Mouse (Mus musculus) limb, embryonic 12.5 days (tissue): ENCODE measurements around the gene Nccrp1. TPM values are rescaled to one million over a fixed set of nuclear protein-coding genes. Genes with fewer than 3 reads are reported as not detected.
"Not testable (repeated sequence)": the region's sequence is repeated elsewhere in the genome, so short reads cannot be mapped to it uniquely, and the experiment has no call there.

Source experiments
- ATAC-seq: fragments of 200-750 bp; cut with Nextera tagmentation; 2 replicates; pipeline ENCODE4 v1.8.0; 2017; ENCODE audit warnings: low read depth, moderate TSS enrichment; ENCODE audit not compliant: insufficient number of reproducible peaks, insufficient read depth, low FRiP score, low TSS enrichment
- H3K27ac ChIP-seq: fragments of 300-500 bp; sonication (generic); 2 replicates; pipeline ENCODE4 v1.5.1; 2016; ENCODE audit warnings: mild to moderate bottlenecking, moderate library complexity
- H3K27me3 ChIP-seq: fragments of 300-500 bp; sonication (generic); 2 replicates; pipeline ENCODE4 v1.6.1; 2016; ENCODE audit warnings: mild to moderate bottlenecking, moderate library complexity
- H3K36me3 ChIP-seq: fragments of 300-500 bp; sonication (generic); 2 replicates; pipeline ENCODE4 v1.6.1; 2016; ENCODE audit warnings: mild to moderate bottlenecking, moderate library complexity
- H3K4me1 ChIP-seq: fragments of 300-500 bp; sonication (generic); replicated peaks from 2 replicates; pipeline ENCODE4 v1.6.1; 2016
- H3K4me2 ChIP-seq: fragments of 300-500 bp; sonication (generic); 2 replicates; pipeline ENCODE4 v1.6.1; 2016; ENCODE audit warnings: mild to moderate bottlenecking, moderate library complexity
- H3K4me3 ChIP-seq: fragments of 300-500 bp; sonication (generic); replicated peaks from 2 replicates; pipeline ENCODE4 v1.5.1; 2016; ENCODE audit warnings: mild to moderate bottlenecking
- H3K9ac ChIP-seq: fragments of 300-500 bp; sonication (generic); replicated peaks from 2 replicates; pipeline ENCODE4 v1.6.1; 2016; ENCODE audit warnings: mild to moderate bottlenecking, moderate library complexity
- H3K9me3 ChIP-seq: fragments of 300-500 bp; sonication (generic); 2 replicates; pipeline ENCODE4 v1.6.1; 2016; ENCODE audit warnings: mild to moderate bottlenecking, moderate library complexity
- WGBS: fragments of 180-500 bp; shearing (Covaris S2); methylation state at CpG from one replicate; pipeline ENCODE4 v1.1.7; 2016; 5-methylcytosine and 5-hydroxymethylcytosine counted together
- polyA plus RNA-seq: library from polyadenylated mRNA; unstranded; fragments of >200 nt; fragmentation: Nextera tagmentation; extraction: Ambion mirVana; gene quantifications from 2 replicates; pipeline ENCODE4 v1.2.1, GENCODE M21; 2016

The Nccrp1 gene
- polyA plus RNA-seq, 1 experiment from 2014 or later = not detected

DNA sequence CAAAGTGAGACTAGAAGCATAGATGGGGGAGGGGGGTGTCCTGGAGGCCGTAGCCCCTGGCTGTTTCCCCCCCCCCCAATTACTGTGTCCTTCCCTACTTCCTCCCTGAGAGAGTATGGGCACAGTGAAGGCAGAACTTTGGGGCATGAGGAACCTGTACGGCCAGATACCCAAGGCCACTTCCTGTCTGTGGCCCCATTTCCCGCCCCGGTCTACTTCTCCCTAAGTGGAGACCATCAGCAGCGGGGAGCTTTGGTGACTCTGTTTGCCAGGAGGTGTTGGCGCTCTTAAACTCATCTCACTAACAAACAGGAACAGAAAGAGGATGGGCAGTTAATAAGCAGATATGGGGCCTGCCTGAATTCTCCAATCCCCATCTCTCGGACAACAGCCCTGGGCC lies 574 bp upstream of the Nccrp1 start:
- Histone ChIP-seq H3K4me1 (peaks cover 17% of the 10 kb centered on the region), H3K4me2 (no peak overlapping the region), H3K27me3 (peaks cover 53% of the 10 kb centered on the region), H3K9ac (no peak overlapping the region), H3K4me3 (no peak overlapping the region), H3K36me3 (no peaks in the 10 kb centered on the region), H3K27ac (no peak overlapping the region), H3K9me3 (peaks cover 5% of the 10 kb centered on the region; the same call in 1 of the 2 replicates)
- 70% methylated on average over 6 of the region's 7 CpGs for WGBS
- no peak for ATAC-seq

DNA sequence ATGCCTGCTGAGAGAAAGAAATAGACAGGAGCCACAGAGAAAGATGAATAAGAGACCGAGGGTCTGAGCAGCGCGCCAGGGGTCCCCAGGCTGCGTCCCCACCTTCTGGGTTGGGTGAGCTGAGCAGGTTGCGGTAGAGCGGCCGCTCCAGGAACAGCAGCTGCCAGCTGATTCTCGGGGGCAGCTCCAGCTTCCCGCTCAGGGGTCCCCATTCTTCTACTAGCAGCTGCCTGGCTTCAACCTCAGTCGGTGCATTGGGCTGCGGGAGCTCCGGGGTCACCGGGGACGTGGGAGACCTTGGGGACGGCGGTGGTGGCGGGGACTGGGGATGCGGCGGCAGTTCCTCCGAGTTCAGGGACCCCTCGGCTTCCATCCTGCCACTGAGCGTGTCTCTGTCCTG lies 405 bp downstream of the Nccrp1 start:
- H3K9me3 ChIP-seq = 0 out of 2 replicates have a peak, but pooled peaks cover 3% of the 10 kb centered on the region
- under 1% methylated on average over 22 of the region's 22 CpGs for WGBS
- 0 out of 2 replicates have a peak overlapping the region, but pooled peaks have one; percentile 34 for H3K9ac ChIP-seq
- peak overlapping the region; percentile 30 for H3K4me3 ChIP-seq
- H3K4me2 ChIP-seq = peak overlapping the region; percentile 57
- peaks cover 53% of the 10 kb centered on the region for H3K27me3 ChIP-seq
- H3K36me3 ChIP-seq = no peaks in the 10 kb centered on the region
- peaks cover 17% of the 10 kb centered on the region for H3K4me1 ChIP-seq
- no peak for ATAC-seq
- H3K27ac ChIP-seq = no peak overlapping the region

DNA sequence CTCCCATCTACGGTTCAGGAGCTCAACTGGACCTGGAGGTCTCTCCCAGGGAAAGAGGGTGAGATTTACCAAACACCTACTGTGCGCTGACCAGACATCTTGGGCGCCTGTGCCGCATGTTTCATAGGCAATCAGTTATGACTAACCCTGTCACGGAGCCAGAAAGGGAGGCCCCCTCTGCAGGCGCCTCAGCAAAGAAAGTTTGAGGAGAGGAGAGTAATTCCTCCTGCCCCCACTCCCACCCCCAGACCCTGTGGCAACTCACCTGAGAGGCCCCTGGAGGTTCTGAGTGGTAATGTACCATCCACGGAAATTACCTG lies 1.2 kb downstream of the Nccrp1 start:
- no peak for ATAC-seq
- Histone ChIP-seq H3K4me3 (no peak overlapping the region), H3K9me3 (0 out of 2 replicates have a peak, but pooled peaks cover 3% of the 10 kb centered on the region), H3K4me2 (no peak overlapping the region), H3K27ac (no peak overlapping the region), H3K27me3 (peaks cover 53% of the 10 kb centered on the region), H3K4me1 (peaks cover 17% of the 10 kb centered on the region), H3K36me3 (no peaks in the 10 kb centered on the region), H3K9ac (no peak overlapping the region)
- 45% methylated on average over 7 of the region's 7 CpGs for WGBS

DNA sequence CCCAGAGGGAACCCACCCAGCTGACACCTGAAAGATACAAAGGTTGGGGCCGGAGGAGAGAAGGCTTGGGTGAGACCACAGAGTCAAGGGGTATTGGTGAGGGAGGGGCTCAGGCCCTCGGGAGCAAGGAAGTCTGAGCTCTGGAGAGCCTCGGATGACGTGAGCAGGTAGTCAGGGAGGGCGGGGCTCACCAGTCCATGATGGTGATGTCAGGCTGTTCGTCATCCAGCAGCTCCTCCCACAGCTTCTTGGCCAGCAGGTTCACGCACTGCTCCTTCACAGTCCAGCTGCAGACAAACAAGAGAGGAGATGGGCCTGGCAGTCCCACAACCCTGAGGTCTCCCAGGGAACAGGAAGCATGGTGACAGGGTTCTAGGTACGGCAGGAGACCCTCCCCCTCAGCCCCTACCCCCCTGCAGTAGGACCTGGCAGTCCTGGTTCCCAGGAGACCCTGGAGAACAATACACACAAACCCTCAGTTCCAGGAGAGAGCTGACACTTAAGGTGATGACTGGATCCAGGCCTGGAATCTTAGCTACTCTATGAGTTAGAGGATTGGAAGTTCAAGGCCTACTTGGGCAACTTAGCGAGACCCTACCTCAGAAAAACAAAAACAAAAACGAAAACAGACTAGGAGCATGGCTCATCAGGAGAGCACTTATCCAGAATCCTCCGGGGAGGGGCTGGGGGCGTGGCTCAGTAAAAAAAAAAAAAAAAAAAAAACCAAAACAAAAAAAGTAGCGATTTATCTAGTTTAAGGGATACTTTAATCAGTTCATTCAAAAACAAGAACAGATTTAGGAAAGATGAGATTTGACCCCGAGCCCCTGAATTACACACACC lies 1.8 kb downstream of the Nccrp1 start:
- Histone ChIP-seq H3K27ac (no peak overlapping the region), H3K4me3 (no peak overlapping the region), H3K4me1 (peaks cover 17% of the 10 kb centered on the region), H3K9me3 (0 out of 2 replicates have a peak, but pooled peaks cover 3% of the 10 kb centered on the region), H3K27me3 (peaks cover 53% of the 10 kb centered on the region), H3K36me3 (no peaks in the 10 kb centered on the region), H3K4me2 (no peak overlapping the region), H3K9ac (no peak overlapping the region)
- 23% methylated on average over 14 of the region's 14 CpGs for WGBS
- ATAC-seq = 0 out of 2 replicates have a peak, but pooled peaks have one; percentile 28

DNA sequence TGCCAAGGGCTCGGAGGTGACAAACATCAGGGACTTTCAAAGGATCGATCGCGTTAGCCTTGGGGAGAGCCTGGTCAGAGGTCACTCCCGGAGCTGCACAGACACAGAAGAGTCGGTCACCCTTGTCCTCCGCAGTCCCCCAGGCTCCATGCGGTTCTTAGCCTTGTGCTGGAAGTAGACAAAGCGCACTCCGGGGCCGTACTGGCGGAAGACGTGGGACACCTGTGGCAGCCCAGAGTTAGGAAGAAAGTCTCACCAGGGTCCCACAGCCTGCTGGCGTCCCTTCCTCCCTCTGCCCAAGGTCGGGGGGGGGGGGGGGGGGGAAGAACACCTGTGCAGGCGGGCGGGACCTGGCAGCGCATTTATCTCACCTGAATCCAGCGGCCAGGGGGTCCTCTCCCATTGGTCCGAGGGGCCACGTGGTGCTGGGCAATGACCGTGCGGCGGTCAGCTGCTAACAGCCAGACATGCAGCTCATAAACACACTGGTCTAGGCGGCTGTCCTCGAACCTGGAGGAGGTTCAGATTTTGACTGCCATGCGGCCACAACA lies 2.9 kb downstream of the Nccrp1 start:
- H3K9ac ChIP-seq = peak overlapping the region; percentile 37; the same call in 1 of the 2 replicates
- no peak overlapping the region for H3K27ac ChIP-seq
- no peaks in the 10 kb centered on the region for H3K36me3 ChIP-seq
- 9% methylated on average over 24 of the region's 27 CpGs for WGBS
- H3K4me2 ChIP-seq = peak overlapping the region; percentile 49
- peaks cover 53% of the 10 kb centered on the region for H3K27me3 ChIP-seq
- 0 out of 2 replicates have a peak, but pooled peaks cover under 1% of the 10 kb centered on the region for H3K9me3 ChIP-seq
- H3K4me1 ChIP-seq = peaks cover 17% of the 10 kb centered on the region
- H3K4me3 ChIP-seq = peak overlapping the region; percentile 24
- no peak for ATAC-seq

DNA sequence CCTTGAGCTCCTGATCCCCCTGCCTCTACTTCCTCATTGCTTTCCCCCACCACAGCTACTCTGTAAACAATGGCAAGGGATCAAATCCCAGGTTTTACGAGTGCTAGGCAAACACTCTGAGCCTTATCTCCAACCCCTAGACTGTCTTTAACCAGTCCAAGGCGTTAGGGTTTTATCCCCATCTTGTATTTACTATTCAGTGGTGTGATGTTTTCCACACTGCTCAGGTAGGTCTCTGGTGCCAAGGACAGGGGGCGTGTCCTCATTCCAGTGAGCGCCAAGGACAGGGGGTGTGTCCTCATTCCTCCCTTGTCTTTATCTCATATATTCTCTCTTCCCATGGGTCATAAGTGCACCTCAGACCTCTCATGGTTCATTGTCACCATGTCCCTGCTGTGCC lies 6.5 kb downstream of the Nccrp1 start, which contains the start of gene Sycn:
TSS of gene Sycn (plus strand) at position 360 of the 400 bp plus-strand sequence.
- H3K4me2 ChIP-seq = no peak within 1 kb of the TSS
- peaks cover 7% of the 10 kb centered on the region; the same call in 1 of the 2 replicates for H3K4me1 ChIP-seq
- H3K27me3 ChIP-seq = peaks cover 23% of the 10 kb centered on the region
- H3K4me3 ChIP-seq = no peak within 1 kb of the TSS
- H3K36me3 ChIP-seq = no peaks in the 10 kb centered on the region
- ATAC-seq = no peak
- no peak within 1 kb of the TSS for H3K9ac ChIP-seq
- no peaks in the 10 kb centered on the region for H3K9me3 ChIP-seq
- 70% methylated on average over 4 of the region's 4 CpGs for WGBS
- H3K27ac ChIP-seq = no peak within 1 kb of the TSS

DNA sequence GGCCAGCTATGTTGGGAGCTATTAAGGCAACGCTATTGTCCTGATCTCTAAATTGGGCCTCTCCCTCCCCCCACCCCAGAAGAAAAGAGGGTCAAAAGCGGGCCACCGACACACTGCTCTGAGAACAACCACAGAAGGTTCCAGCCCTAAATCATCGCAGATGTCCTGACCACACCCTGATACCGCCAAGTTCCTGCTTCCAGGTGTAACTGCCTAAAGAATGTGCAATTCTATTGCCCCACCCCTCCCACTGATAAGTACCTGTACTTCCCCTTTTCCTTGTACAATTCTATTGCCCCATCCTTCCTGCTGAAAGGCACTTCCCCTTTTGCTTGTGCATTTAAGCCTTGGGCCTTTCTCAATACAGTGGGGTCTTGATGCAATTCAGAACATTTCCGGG lies 8.2 kb downstream of the Nccrp1 start:
- ATAC-seq, H3K4me3 ChIP-seq, H3K9ac ChIP-seq, H3K4me1 ChIP-seq, H3K9me3 ChIP-seq, H3K36me3 ChIP-seq, H3K4me2 ChIP-seq, H3K27ac ChIP-seq, H3K27me3 ChIP-seq: not testable (repeated sequence)
- 89% methylated on average over 6 of the region's 6 CpGs for WGBS

DNA sequence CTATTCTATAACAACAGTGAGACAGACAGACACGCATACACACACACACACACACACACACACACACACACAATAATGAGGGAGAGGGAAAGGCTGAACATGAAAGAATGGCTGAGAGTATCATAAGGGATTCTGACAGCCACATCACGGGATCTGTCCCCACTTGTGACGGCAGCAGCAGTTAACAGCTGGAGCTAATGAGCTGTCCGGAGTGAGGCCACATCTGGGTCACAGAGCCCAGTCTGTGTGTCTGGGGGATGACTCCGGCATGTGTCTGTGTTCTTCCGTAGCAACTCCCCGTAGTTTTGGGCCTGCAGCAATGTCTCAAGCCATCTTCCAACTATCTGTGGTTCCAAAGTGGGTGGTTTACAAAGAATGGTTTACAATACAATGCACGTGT lies 15.0 kb downstream of the Nccrp1 start:
- no peak overlapping the region for H3K27ac ChIP-seq
- H3K4me1 ChIP-seq = no peaks in the 10 kb centered on the region; the same call in 1 of the 2 replicates
- H3K27me3 ChIP-seq = no peaks in the 10 kb centered on the region; the same call in 1 of the 2 replicates
- H3K4me3 ChIP-seq = no peak overlapping the region
- no peak overlapping the region for H3K4me2 ChIP-seq
- no peak overlapping the region for H3K9ac ChIP-seq
- 50% methylated on average over 8 of the region's 8 CpGs for WGBS
- no peaks in the 10 kb centered on the region for H3K9me3 ChIP-seq
- no peaks in the 10 kb centered on the region for H3K36me3 ChIP-seq
- ATAC-seq = no peak

DNA sequence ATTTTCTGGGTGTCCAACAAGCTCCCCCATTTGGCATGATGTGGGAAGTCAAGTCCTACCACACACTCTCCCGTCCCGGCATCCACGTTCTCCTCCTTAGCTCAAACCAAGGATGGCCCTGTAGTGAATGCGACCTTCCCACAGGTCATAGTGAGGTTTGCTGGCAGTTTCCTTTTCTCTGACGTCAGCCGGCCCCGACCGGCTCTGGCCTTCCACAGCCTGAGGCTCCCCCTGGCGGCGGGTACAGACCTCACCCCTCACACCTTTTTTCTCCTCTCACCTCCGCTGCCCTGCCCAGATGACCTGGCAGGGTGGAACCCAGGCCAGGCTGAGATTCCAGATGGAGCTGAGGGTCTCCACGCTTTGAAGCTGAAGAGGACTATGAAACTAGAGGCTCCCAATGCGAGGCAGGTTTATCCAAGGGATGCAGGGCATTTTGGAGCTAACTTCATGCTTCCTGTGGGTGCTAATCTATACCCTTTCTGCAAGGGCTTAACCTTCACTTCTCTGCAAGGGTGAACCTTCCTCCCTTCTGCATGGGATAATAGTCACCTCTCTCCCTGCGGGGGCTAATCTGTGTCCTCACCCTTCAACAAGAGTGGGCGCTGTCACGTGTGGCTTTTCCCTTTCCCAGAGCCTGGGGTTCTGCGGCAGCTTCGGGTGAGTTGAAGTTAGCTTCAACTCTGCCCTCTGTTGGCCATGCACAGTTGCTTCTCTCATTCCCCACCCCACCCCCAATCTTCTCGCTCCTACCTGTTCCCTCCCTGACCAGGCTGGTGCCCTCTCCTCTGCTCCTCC lies 18.9 kb downstream of the Nccrp1 start:
- WGBS = 9% methylated on average over 19 of the region's 19 CpGs
- ATAC-seq = no peak

DNA sequence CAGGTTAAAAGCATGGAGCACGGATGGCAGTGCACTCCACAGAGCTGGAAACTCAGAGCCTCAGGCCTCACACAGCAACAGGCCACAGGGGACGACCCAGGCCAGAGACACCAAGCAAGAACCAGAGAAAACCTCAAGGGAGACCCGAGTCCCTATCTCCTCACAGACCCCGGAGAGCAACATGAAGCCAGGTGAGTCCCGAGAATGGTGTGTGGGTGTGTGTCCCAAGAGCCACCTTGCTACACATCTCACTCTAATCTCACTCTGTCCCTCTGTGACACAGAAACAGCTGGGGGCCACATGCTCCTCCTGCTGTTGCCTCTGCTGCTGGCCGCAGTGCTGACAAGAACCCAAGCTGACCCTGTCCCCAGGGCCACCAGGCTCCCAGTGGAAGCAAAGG lies 24.5 kb downstream of the Nccrp1 start, which contains the start of gene Ifnl3:
TSS of gene Ifnl3 (plus strand) at position 301 of the 400 bp plus-strand sequence.
- H3K27ac ChIP-seq, H3K9ac ChIP-seq, H3K27me3 ChIP-seq, H3K4me2 ChIP-seq, H3K9me3 ChIP-seq, H3K4me1 ChIP-seq, ATAC-seq, H3K4me3 ChIP-seq, H3K36me3 ChIP-seq: not testable (repeated sequence)
- 72% methylated on average over 5 of the region's 6 CpGs for WGBS

More for the DNA sequence above, 18.9 kb downstream of the Nccrp1 start:
- Histone ChIP-seq H3K4me1 (no peaks in the 10 kb centered on the region; the same call in 1 of the 2 replicates), H3K9ac (no peak overlapping the region), H3K36me3 (no peaks in the 10 kb centered on the region), H3K27me3 (no peaks in the 10 kb centered on the region; the same call in 1 of the 2 replicates), H3K4me2 (0 out of 2 replicates have a peak overlapping the region, but pooled peaks have one; percentile 6), H3K4me3 (no peak overlapping the region), H3K9me3 (no peaks in the 10 kb centered on the region), H3K27ac (no peak overlapping the region)

DNA sequence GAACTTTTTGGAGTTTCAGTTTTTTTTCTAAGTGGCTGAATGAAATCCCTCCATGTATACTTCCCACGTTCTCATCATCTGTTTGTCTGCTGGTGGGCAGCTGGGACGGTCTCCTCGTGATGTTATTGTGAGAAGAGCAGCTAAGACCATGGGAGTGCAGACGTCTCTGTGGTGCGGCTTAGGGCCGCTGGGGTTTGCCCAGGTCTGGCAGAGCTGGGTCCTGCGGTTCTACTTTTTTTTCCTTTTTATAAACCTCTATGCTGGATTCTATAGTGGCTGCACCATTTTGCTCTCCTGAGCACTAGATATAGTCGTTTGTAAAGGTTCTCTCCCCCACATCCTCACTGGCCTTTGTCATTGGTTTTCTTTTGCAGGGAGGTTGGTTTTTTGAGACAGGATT lies 35.6 kb downstream of the Nccrp1 start:
- no peak for ATAC-seq
- Histone ChIP-seq H3K4me1 (no peaks in the 10 kb centered on the region), H3K4me2 (no peak overlapping the region), H3K27me3 (no peaks in the 10 kb centered on the region), H3K9me3 (no peaks in the 10 kb centered on the region), H3K27ac (no peak overlapping the region), H3K9ac (no peak overlapping the region), H3K4me3 (no peak overlapping the region), H3K36me3 (no peaks in the 10 kb centered on the region)
- WGBS = 73% methylated on average over 8 of the region's 8 CpGs
